Mouse (Mus musculus) c-Kit-positive CD71-negative TER-119-negative erythroid progenitor cells, embryonic 14.5 days (primary cell): Measurements from ENCODE around the gene Ephx4.

Experiments
- DNase-seq: peaks from one replicate; pipeline ENCODE4 v3.0.0-alpha.2; 2013; ENCODE audit warnings: low read depth

The Ephx4 gene

GRCm38 (mm10) chr5:107434001-107434400 is 31.5 kb downstream of the Ephx4 start:
- DNase-seq = no peak

GRCm38 (mm10) chr5:107436185-107436584 is 33.6 kb downstream of the Ephx4 start:
- DNase-seq = no peak

- DNase-seq = no peak
Measured at GRCm38 (mm10) chr5:107436587-107437209, 34.2 kb downstream of the Ephx4 start.

GRCm38 (mm10) chr5:107437464-107438281 is 35.1 kb downstream of the Ephx4 start, which contains the start of gene Btbd8:
Btbd8 (plus strand) TSS chr5:107437997.
- DNase-seq = peak; percentile 88

GRCm38 (mm10) chr5:107438353-107438752 is 35.8 kb downstream of the Ephx4 start:
- DNase-seq = no peak

GRCm38 (mm10) chr5:107441881-107442280 is 39.3 kb downstream of the Ephx4 start:
- DNase-seq = no peak

- DNase-seq = no peak
Measured at GRCm38 (mm10) chr5:107444251-107444650, 41.7 kb downstream of the Ephx4 start.

GRCm38 (mm10) chr5:107447977-107448376 is 45.4 kb downstream of the Ephx4 start:
- no peak for DNase-seq

- no peak for DNase-seq
Measured at GRCm38 (mm10) chr5:107448784-107449183, 46.2 kb downstream of the Ephx4 start.

GRCm38 (mm10) chr5:107449620-107450019 is 47.1 kb downstream of the Ephx4 start:
- no peak for DNase-seq

GRCm38 (mm10) chr5:107450299-107450698 is 47.8 kb downstream of the Ephx4 start:
- no peak for DNase-seq

- DNase-seq = no peak
Measured at GRCm38 (mm10) chr5:107462147-107463076, 59.9 kb downstream of the Ephx4 start.

GRCm38 (mm10) chr5:107466501-107466900 is 64.0 kb downstream of the Ephx4 start:
- DNase-seq = no peak

GRCm38 (mm10) chr5:107467098-107467497 is 64.6 kb downstream of the Ephx4 start:
- no peak for DNase-seq

- no peak for DNase-seq
Measured at GRCm38 (mm10) chr5:107470600-107471329, 68.2 kb downstream of the Ephx4 start.
